Mouse (Mus musculus) hindbrain, embryonic 11.5 days (tissue): Measurements from ENCODE around the gene Atp6v1e2. TPM values are rescaled to one million over a fixed set of nuclear protein-coding genes. Genes with fewer than 3 reads are reported as not detected.

Experiments used
- ATAC-seq: fragments of 200-750 bp; cut with Nextera tagmentation; 2 replicates; pipeline ENCODE4 v1.8.0; 2017; ENCODE audit warnings: mild to moderate bottlenecking, moderate TSS enrichment, moderate library complexity; ENCODE audit not compliant: low FRiP score
- DNase-seq: peaks from one replicate; pipeline ENCODE4 v3.0.0-alpha.2; 2015; ENCODE audit warnings: low spot score
- H3K27ac ChIP-seq: fragments of 300-500 bp; sonication (generic); 2 replicates; pipeline ENCODE4 v1.5.1; 2014; ENCODE audit warnings: mild to moderate bottlenecking, low read depth, low read length
- H3K27me3 ChIP-seq: fragments of 300-500 bp; sonication (generic); 2 replicates; pipeline ENCODE4 v1.6.1; 2014; ENCODE audit warnings: mild to moderate bottlenecking, low read length, moderate library complexity, mixed read lengths; ENCODE audit not compliant: control insufficient read depth, insufficient read depth
- H3K36me3 ChIP-seq: fragments of 300-500 bp; sonication (generic); 2 replicates; pipeline ENCODE4 v1.6.1; 2014; ENCODE audit warnings: mild to moderate bottlenecking, low read length, moderate library complexity, mixed read lengths; ENCODE audit not compliant: control insufficient read depth, insufficient read depth
- H3K4me1 ChIP-seq: fragments of 300-500 bp; sonication (generic); replicated peaks from 2 replicates; pipeline ENCODE4 v1.6.1; 2014; ENCODE audit warnings: low read length, mixed read lengths; ENCODE audit not compliant: control insufficient read depth, insufficient read depth
- H3K4me2 ChIP-seq: fragments of 300-500 bp; sonication (generic); replicated peaks from 2 replicates; pipeline ENCODE4 v1.6.1; 2014; ENCODE audit warnings: mild to moderate bottlenecking, low read depth, low read length
- H3K4me3 ChIP-seq: fragments of 300-500 bp; sonication (generic); 2 replicates; pipeline ENCODE4 v1.5.1; 2014; ENCODE audit warnings: low read depth, low read length
- H3K9ac ChIP-seq: fragments of 300-500 bp; sonication (generic); 2 replicates; pipeline ENCODE4 v1.6.1; 2014; ENCODE audit warnings: low read depth, low read length
- H3K9me3 ChIP-seq: fragments of 300-500 bp; sonication (generic); 2 replicates; pipeline ENCODE4 v1.6.1; 2016; ENCODE audit warnings: low read length; ENCODE audit not compliant: control insufficient read depth
- WGBS: fragments of 180-500 bp; shearing (Covaris S2); extraction: QIAGEN DNeasy Blood & Tissue Kit; methylation state at CpG from one replicate; pipeline ENCODE4 v1.1.7; 2014; 5-methylcytosine and 5-hydroxymethylcytosine counted together
- polyA plus RNA-seq: library from polyadenylated mRNA; unstranded; fragments of >200 nt; fragmentation: Nextera tagmentation; extraction: Ambion mirVana; gene quantifications from 2 replicates; pipeline ENCODE4 v1.2.1, GENCODE M21; 2014

The Atp6v1e2 gene
- polyA plus RNA-seq, 1 experiment from 2014 or later, result not detected

DNA sequence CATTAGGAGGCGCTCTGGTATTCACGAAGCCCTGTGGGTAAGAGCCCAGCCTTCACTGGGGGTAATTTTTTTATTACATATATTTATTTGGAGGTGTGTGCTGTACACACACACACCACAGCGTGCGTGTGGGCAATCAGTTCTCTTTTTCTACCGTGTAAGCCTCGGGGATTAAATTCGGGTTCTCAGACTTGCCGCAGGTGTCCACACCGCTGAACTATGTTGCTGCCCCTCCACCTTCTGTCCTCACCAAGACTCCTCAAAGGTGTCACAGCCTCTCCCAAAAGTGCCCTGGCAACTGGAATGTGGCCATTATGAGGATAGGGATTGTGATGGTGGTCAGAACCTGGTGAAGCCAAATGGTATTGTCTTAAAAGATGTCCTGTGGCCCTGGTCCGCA is 30.6 kb downstream of the Atp6v1e2 start, which contains the start of gene Tmem247:
TSS of gene Tmem247 (plus strand) at position 301 of the 400 bp plus-strand sequence.
- no peak within 1 kb of the TSS for H3K27ac ChIP-seq
- H3K9ac ChIP-seq, result no peak within 1 kb of the TSS
- ATAC-seq, result no peak
- no peaks in the 10 kb centered on the region for H3K36me3 ChIP-seq
- H3K4me1 ChIP-seq, result no peaks in the 10 kb centered on the region
- no peak for DNase-seq
- no peaks in the 10 kb centered on the region for H3K9me3 ChIP-seq
- H3K4me3 ChIP-seq, result no peak within 1 kb of the TSS
- WGBS, result 89% methylated on average over 10 of the region's 10 CpGs
- no peaks in the 10 kb centered on the region for H3K27me3 ChIP-seq
- H3K4me2 ChIP-seq, result no peak within 1 kb of the TSS

DNA sequence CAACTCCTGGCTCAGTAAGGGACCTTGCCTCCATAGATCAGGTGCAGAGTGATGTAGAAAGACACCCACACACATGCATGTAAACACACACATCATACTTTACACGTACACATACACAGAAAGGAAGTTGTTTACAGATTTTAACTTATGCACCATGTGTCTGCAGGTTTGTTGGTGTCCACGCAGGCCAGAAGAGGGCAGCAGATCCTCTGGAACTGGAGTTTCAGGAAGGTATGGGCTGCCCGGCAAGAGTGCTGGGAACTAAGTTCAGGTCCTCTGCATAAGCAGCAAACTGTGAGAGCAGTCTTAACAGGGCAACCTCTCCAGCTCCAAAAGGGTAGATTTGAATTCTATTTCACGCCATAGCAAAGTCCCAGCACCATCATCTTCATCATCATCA is 32.2 kb downstream of the Atp6v1e2 start:
- Histone ChIP-seq H3K4me3 (no peak overlapping the region), H3K27me3 (no peaks in the 10 kb centered on the region), H3K9me3 (no peaks in the 10 kb centered on the region), H3K36me3 (no peaks in the 10 kb centered on the region), H3K27ac (no peak overlapping the region), H3K4me1 (no peaks in the 10 kb centered on the region), H3K9ac (no peak overlapping the region), H3K4me2 (no peak overlapping the region)
- DNase-seq (no peak), ATAC-seq (no peak)
- 83% methylated on average over 4 of the region's 4 CpGs for WGBS

DNA sequence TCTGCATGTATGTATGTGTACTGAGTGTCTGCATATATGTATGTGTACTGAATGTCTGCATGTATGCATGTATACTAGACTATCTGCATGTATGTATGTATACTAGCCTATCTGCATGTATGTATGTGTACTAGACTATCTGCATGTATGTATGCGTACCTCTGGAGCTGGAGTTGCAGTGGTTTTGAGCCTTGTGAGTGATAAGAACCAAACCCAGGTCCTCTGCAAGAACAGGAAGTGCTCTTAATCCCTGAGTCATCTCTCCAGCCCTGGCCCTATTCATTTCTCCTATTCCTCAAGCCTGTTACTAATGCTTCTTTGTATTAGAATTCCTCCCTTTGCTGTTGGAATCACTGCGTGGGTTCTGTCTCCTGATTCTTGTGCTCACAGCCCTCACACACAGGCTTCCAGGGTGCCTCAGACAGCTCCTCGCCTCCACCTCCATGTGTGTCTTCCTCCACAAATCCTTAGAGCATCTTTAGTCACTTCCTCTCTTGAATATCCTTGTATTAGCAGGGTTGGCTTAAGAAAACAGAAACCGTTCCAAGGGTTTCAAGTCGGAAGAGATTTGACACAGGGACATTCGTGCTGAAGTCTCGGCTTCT is 34.6 kb downstream of the Atp6v1e2 start:
- Histone ChIP-seq H3K4me1 (no peaks in the 10 kb centered on the region), H3K4me3 (no peak overlapping the region), H3K27me3 (no peaks in the 10 kb centered on the region), H3K36me3 (no peaks in the 10 kb centered on the region), H3K9ac (no peak overlapping the region), H3K4me2 (no peak overlapping the region), H3K9me3 (no peaks in the 10 kb centered on the region), H3K27ac (no peak overlapping the region)
- no peak for ATAC-seq
- no peak for DNase-seq
- WGBS, result 82% methylated on average over 7 of the region's 7 CpGs

DNA sequence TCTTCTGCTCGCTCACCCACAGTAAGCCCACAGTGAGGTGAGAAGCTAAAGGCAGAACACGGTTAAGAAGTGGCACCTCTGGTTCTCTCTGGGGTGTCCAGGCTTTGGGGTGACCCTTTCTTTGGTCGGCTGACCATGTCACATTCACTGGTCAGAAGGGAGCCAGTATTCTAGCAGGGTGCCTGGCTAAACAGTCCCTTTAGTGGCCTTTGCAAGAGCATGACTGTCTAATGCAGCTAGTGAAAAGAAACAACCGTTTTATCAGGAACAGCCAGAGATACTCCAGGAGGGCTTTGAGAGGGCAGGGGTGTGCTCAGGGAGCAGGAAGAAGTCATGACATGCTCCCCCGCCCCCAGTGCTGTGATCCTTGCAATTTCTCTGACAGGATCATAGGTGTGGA is 36.4 kb downstream of the Atp6v1e2 start:
- 66% methylated on average over 5 of the region's 5 CpGs for WGBS
- H3K4me3 ChIP-seq, result no peak overlapping the region
- no peaks in the 10 kb centered on the region for H3K27me3 ChIP-seq
- DNase-seq (no peak), ATAC-seq (no peak)
- H3K9ac ChIP-seq, result no peak overlapping the region
- no peak overlapping the region for H3K27ac ChIP-seq
- no peaks in the 10 kb centered on the region for H3K4me1 ChIP-seq
- H3K9me3 ChIP-seq, result no peaks in the 10 kb centered on the region
- H3K4me2 ChIP-seq, result no peak overlapping the region
- H3K36me3 ChIP-seq, result no peaks in the 10 kb centered on the region

DNA sequence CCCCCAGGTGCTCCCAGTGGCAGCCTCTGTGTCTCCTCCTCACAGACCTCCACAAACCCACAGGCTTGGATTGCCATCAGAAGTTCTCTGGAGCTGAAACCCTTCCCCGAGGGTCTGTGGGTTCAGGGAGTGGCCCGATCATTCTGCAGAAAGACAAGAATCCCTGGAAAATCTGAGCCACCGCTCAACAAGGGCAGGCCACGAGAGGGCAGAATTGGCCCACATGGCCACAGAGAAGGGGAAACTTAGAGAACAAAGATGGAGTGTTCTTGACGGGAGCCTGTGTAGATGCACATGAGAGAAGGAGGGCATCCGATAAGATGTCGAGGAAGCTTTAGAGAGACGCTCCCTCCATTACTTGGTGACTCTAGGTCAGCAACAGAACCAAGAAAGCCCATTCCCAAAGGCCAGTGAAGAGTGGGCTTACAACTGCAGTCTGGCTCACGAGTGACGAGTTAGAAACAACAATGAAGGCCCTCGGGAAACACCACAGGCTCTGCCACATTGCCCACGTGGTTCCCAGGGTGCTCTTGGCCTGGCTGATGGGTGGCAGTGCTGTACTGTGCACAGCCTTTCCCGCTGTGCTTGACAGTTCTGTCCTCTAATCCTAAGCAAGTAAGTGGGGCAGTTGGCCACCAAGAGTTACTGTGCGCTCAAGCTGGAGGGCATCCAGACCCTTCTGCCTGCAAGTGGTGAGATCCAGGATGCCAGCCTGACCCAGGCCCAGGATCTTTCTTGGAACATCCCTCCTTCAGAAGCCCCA is 37.8 kb downstream of the Atp6v1e2 start:
- Histone ChIP-seq H3K4me3 (no peak overlapping the region), H3K27ac (no peak overlapping the region), H3K27me3 (no peaks in the 10 kb centered on the region), H3K4me2 (no peak overlapping the region), H3K36me3 (no peaks in the 10 kb centered on the region), H3K4me1 (no peaks in the 10 kb centered on the region; the same call in 1 of the 2 replicates), H3K9ac (no peak overlapping the region), H3K9me3 (no peaks in the 10 kb centered on the region)
- WGBS, result 75% methylated on average over 14 of the region's 14 CpGs
- DNase-seq (peak; percentile 51), ATAC-seq (0 out of 2 replicates have a peak, but pooled peaks have one; percentile 27)

DNA sequence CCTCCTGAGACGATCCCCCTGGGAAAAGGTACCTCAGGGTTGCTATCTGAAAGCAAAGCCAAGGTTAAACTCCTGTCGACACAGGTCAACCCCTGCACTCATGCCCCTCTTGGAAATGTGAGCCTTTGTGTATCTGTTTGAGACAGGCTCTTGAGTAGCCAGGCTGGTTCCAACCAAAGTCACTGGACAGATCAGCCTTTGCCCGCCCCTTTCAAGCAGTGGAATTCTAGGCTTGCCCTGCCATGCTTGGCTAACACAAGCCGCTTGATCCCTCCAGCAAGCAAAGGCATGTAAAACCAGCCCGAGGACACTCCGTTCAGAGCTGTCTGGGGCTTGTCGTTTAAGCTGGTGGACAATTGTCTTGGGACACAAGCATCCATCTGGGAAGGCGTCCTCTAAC is 39.4 kb downstream of the Atp6v1e2 start:
- H3K36me3 ChIP-seq, result no peaks in the 10 kb centered on the region
- ATAC-seq, result no peak
- H3K27ac ChIP-seq, result no peak overlapping the region
- no peak overlapping the region for H3K4me3 ChIP-seq
- H3K9me3 ChIP-seq, result no peaks in the 10 kb centered on the region
- no peaks in the 10 kb centered on the region for H3K27me3 ChIP-seq
- no peak overlapping the region for H3K4me2 ChIP-seq
- no peak overlapping the region for H3K9ac ChIP-seq
- no peaks in the 10 kb centered on the region; the same call in 1 of the 2 replicates for H3K4me1 ChIP-seq
- DNase-seq, result no peak
- WGBS, result 70% methylated on average over 8 of the region's 8 CpGs

DNA sequence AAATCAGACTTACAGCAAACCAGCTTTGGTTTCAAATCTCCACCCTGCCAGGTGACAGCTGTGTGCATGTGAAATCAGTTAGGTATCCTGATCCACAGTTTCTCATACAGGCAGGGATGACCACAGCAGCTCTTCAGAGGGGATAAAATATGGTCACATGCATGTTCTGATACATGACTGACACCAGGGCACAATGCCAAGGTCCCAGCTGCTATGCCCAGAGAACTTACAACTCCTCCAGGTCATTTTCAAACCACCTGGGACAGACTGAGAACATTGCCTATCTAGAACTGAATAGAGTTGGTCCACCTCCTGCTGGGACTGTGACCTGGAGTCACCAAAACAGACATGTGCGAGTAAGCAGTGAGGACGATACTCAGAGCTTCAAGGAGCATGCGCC is 40.6 kb downstream of the Atp6v1e2 start:
- H3K4me1 ChIP-seq, result no peaks in the 10 kb centered on the region; the same call in 1 of the 2 replicates
- 87% methylated on average over 3 of the region's 3 CpGs for WGBS
- H3K36me3 ChIP-seq, result no peaks in the 10 kb centered on the region
- H3K27ac ChIP-seq, result no peak overlapping the region
- H3K4me2 ChIP-seq, result no peak overlapping the region
- H3K4me3 ChIP-seq, result no peak overlapping the region
- H3K9me3 ChIP-seq, result no peaks in the 10 kb centered on the region
- no peaks in the 10 kb centered on the region for H3K27me3 ChIP-seq
- H3K9ac ChIP-seq, result no peak overlapping the region
- DNase-seq (no peak), ATAC-seq (no peak)

DNA sequence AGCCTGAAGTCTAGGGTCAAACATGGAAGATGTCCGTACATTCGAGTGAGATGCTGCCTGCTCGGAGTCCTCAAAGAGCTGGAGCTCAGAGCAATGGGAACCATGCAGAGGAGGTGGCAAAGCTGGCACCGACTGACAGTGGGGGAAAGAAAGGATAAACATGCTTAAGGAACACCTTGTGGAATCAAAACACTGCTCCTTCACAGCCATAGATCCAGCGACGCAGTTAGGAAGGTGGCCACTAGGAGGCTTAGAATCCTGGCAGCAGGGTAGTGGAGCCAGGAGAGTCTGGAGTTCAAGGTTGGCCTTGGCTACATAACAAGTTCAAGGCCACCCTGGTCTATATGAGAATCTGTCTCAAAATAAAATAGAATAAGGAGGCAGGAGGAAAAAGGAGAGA is 41.1 kb downstream of the Atp6v1e2 start:
- WGBS, result 42% methylated on average over 6 of the region's 6 CpGs
- no peak overlapping the region for H3K4me2 ChIP-seq
- no peak overlapping the region for H3K9ac ChIP-seq
- DNase-seq (peak; percentile 39), ATAC-seq (no peak)
- no peak overlapping the region for H3K4me3 ChIP-seq
- H3K9me3 ChIP-seq, result no peaks in the 10 kb centered on the region
- no peak overlapping the region for H3K27ac ChIP-seq
- H3K36me3 ChIP-seq, result no peaks in the 10 kb centered on the region
- no peaks in the 10 kb centered on the region for H3K27me3 ChIP-seq
- H3K4me1 ChIP-seq, result no peaks in the 10 kb centered on the region; the same call in 1 of the 2 replicates

DNA sequence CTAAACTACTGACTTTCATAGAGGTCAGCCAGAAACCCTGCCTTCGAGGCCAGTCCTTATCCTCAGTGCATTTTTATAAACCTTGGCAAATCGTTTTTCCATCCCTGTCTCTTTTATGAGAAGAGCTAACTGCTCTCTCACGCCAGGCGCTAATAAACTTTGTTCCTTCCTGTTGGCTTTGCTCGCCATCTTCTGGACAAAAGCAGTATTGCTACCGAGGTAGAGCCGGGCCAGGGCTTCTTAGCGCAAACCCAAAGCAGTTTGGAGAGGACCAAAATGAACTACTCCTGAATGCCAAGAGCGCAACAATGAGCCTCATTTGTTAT is 41.6 kb downstream of the Atp6v1e2 start:
- no peaks in the 10 kb centered on the region; the same call in 1 of the 2 replicates for H3K4me1 ChIP-seq
- H3K4me2 ChIP-seq, result no peak overlapping the region
- 7% methylated on average over 9 of the region's 9 CpGs for WGBS
- H3K36me3 ChIP-seq, result no peaks in the 10 kb centered on the region
- peak; percentile 92 for DNase-seq
- H3K9me3 ChIP-seq, result no peaks in the 10 kb centered on the region
- H3K4me3 ChIP-seq, result no peak overlapping the region
- no peaks in the 10 kb centered on the region for H3K27me3 ChIP-seq
- H3K9ac ChIP-seq, result no peak overlapping the region
- no peak overlapping the region for H3K27ac ChIP-seq
- ATAC-seq, result no peak
